Mouse (Mus musculus) cerebellum, postnatal 14 days (tissue): ENCODE results near the gene Exoc2.

Experiments
- DNase-seq, 2 experiments: peaks; one replicate each; pipeline ENCODE4 v3.0.0; 2021; ENCODE audit warnings: mixed read lengths in 2 of 2

Gene Exoc2

DNA sequence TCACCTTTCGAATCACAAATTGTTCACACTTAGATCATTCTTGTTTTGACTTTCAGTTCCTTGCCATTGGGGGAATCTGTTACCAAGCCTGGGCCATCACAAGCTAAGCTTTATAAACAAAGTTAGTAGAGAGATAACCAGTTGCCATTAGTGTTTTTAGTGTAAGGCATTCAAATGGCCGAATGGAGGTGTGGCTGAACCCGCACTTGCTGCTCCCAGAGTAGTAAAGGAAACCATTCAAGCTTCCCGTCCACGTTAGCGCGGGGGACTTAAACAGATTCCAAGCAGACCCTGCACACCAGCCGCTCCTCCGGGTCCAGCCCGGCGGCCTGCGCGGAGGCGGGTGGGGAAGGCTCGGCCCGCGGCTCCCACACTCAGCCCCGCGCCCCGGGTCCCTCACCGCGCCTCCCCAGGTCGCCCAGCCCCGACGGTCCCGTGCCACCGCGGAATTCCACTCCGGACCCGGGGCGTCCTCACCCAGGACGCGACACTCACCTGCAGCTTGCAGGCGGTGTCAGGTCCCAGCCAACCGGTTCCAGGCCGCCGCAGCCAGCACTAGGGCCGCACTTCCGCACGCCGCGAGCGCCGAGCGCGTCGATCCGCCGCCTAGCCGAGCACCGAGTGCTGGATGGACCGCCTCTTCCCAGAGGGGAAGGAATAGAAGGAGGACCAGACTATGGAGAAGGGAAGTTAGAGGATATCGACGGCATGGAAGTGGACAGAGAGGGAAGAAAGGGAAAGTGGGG lies at the start of gene Exoc2, which contains the start of gene Gm5447:
TSS of gene Exoc2 (minus strand) at position 593 of the 746 bp plus-strand sequence.
TSS of gene Gm5447 (plus strand) at position 704 of the 746 bp plus-strand sequence.
- DNase-seq = peak; percentile 87 to 89

DNA sequence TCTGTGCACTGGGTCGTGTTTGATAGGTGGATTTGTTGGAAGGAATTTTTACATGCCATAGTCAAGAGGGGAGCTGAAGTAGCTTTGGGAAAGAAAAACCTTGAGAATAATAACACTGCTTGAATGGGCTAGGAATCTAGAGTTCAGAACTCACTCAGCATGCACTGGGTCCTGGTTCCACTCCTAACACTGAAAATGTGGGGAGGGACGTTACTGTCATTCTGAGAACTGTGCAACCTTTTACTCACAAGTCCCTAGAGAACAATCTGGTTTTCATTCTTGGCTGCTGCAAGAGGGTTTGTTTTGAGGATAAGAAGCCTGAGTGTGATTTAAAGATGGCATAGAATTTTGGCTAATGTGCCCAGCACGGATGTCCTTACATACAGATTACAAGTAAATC lies 49.8 kb upstream of the Exoc2 start:
- no peak for DNase-seq

DNA sequence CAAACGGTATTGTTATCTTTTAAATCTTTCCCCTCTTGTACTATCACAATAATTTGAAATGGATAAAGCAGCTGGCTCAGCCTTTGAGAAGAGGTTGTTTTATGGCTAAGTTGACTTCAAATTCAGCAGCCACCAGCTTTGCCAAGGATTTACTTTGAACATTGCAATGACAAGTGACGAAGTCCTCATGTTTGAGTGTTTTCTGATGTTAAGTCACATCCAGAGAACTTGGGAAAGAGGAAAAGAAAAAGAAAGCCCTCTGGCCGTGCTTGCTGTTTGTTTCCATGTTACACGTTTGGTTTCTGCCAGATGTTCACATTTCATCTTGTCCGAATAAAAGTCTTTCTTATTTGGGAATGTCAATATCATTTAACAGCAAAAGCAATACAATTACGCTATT lies 48.0 kb upstream of the Exoc2 start:
- no peak for DNase-seq

DNA sequence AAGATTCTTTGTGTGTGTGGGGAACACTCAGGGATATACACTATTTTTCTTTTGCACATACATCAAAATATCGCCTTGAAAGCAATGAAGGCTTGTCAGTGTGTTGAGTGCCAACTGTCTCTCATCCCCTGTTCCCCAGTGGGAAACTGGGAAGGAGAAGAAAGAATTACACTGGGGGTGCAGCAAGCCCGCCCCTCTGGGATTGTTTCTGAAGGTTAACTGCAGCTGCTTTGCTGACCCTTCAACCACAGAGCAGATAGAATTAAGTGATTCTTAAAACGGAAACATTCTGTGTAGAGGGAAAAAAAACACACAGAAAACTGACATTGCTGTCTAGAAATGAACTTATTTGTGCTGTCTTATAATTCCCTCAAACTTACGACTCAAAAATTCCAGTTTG lies 47.6 kb upstream of the Exoc2 start:
- DNase-seq = no peak

DNA sequence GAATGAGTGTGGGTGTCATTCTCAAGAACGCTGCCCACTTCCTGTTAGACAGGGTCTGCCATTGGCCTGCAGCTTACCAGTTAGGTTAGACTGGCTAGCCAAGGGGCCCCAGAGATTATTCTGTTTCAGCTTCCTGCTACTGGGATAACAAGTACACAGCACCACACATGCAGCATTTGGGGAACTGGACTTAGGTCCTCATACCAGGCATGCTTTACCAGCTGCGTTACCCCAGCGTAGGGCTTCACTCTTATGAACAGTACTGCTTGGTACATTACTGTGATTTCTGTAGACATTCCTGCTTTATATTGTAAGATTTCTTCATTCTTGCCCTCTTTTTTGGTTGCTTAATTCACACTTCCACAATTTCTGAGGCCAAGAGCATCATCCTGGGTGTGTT lies 43.7 kb upstream of the Exoc2 start:
- no peak for DNase-seq

DNA sequence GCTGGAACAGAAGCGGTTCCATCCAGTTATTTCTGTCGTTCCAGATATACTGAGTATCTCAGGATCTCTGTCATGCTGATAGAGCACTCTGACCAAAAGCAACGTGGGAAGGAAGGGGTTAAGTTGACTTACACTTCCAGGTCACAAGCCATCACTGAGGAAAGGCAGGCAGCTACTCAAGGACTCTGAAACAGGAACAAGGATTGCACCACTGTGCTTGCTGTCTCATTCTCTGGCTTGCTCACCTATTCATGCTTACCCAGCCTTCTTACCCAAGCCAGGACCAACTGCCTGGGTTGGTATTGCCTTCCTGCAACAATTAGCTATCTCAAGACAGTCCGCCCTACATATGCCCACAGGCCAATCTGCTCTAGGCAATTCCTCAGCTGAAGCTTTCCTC lies 31.1 kb upstream of the Exoc2 start:
- no peak for DNase-seq

DNA sequence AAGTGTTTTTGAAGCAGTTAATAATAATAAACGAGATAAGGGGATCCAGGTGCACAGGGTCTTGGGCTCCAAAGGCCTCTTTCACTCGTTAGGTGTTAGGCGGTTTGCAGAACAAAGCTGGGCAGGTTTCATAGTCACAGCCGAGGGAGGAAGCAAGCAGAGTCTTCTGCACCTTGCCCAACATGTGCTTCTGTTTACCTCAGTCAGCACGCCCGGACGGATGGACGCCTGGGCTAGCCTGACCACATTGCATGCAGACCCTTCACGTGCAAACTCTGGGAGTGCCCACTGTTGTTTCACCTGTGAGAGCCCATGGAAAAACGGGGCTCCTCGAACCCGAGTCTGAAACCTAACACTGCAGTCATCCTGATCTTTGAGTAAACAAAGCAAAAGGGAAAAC lies 30.6 kb upstream of the Exoc2 start:
- no peak for DNase-seq

DNA sequence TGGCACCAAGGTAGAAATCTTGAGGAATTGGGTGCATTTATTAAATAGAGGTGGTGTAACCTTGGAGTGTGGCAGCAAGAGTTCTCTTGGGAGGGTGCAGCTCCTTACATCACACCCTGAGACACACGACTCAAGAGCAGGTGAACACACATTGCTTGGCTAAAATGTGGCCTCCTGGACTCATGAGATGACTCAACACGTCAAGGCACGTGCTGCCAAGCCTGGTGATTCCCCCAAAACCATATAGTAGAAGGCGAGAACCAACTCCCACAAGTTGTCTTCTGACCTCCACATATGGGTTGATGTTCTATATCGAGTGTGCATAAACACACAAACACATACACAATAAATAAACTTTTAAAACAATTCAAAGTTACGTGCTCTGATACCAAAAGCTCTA lies 25.9 kb upstream of the Exoc2 start:
- DNase-seq = no peak

DNA sequence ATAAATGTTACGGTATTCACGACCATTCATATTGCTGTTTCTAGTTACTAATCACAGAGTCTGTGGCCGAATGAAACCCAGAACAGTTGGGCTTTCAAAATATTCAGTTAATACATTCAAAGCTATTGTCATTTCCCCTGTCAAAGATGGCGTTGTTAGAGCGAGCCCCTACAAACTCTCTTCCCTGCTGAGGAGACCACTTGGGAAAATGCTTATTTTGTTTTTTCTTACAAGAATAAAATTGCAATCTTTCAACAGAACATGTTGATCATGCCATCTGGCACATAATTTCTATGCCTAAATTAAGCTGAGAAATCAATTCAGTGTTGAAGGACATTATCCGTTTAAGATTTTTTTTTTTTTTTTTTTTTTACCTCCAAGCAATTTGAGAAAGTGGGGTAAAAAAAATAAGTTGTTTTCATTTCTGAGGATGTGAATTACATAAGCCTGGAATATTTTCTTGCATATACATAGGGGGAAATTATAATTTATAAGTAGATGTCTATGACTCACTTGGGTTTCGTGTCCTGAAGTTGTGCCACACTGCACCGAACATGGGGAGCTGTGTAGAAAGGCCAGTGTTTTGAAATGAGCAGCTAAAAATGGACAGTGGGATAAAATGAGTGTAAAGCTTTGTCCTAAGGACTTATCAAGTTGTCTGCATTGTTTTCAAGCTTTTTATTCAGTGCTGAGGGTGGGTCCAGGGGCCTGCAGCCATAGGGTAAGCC lies 23.8 kb upstream of the Exoc2 start:
- DNase-seq = no peak

DNA sequence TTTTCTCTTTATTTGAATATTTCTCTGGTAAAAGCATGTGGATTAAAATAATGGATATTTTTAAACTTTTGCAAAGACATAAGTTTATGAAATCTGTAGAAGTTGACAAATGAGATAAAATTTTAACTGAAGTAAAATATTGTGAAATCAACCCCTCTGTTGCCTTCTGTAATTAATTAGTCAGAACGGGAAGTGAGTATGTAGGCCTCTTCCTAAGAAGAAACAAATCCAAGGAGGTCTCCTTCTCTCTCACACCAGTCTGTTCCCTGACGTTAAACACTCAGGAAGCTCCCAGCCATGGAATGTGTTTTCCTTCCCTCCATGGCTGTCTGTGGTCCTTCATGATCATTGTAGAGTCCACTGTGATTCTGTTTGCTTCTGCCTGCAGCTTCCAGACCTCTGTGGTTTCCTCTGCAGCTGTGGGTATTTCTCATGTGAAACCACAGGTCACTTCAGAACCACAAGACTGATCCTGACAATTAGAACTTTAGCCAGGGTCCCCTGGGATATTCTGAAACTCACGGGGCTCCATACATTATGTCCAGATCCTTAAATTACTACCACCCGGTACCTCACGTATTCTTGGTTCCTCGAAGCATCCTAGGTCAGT lies 20.5 kb upstream of the Exoc2 start:
- no peak for DNase-seq

DNA sequence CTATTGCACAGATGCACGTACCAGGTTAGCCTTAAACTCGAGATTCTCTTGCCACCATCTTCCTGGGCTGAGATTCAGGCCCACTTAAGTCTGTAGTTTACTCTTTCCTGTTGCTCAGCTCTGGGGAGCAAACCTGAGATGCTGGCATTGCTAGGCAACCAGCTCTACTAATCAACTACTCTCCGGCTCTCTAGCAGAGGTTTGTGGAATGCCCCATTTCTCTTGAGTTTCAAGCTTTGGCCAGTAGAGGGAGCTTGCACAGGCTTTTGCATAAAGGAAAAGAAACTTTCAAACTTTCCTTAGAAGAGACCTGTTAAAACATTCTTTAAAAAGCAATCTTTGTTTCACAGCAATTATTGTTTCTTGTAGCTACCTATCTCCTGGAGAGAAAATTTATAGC lies 19.9 kb upstream of the Exoc2 start:
- peak; percentile 62 to 63 for DNase-seq

DNA sequence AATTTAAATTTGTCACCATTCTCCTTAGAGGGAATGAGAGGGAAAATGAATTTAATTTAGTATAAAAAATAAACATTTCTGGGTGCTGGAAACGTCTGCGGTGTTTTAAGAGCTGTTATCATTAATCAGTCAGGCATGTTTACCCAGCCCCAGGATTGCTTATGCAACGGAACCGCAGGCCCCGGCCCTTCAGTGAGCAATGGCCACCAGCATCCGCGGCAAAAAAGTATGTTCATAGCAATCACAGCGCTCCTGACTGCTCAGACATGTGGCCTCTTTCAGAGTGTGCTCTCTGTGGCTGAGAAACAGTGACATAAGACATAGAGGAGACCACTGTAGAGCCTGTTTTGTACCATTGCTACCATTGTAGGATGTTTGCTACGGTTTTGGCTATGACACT lies 16.3 kb upstream of the Exoc2 start:
- DNase-seq = no peak

DNA sequence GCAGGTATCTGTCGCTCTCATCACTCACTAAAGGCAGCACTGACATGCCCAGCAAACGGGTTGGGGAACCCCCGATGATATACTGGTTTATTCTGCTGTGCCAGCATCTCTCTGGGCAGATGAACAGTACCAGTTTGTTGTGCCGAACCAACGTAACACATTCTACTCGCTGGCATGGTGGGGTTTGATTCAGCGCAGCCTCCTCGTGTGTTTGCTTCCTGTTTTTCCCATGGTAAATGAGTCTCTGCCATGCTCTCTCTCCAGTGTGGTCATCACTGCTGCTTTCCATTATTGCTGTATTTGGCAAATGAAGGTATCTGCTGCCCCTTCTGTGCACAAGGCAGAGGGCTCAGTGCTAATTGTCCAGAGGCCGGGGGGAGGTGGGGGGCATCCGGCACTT lies 15.8 kb upstream of the Exoc2 start:
- no peak for DNase-seq

DNA sequence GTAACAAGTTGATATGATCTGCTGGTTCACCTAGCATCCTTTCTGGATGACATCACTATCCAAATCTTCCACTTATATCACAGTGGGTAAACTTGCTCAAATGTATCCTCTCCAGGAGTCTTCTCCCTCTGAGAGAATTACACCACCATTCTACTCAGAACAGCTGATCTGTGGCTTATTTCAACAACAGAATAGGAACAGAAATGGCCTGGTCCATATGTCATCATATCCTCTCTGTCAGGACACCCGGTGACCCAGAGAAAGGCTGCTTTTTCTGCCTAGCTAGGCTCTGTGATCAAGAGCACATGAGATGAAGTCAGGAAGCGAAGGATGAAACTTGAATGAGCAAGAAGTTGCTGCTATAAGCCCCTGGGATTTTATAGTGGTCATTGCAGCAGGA lies 13.8 kb upstream of the Exoc2 start:
- DNase-seq = no peak

DNA sequence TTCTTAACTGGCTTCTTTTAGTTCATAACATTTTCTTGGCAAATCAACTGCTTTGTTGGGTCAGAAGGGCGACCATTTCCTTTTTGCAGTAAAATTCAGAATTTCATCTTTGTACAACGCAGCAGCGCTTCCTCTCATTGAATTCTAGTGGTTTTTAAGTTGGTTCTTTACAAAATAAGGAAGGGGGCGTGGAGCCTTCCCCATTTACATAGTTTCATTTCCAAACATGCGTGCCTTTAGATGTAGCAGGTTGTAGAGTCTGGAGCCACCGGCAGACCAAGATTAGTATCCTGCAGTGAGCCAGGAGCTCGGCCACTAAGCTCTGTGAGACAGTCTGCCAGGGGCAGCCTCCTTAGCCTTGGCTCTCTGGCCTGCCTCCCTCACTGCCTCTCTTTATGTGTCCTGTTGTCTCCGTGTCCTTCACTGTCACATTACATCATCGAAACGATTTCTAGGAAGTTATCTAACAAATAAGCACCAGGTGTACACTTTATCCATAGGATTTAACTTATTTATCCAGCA lies 13.1 kb upstream of the Exoc2 start:
- DNase-seq = peak; percentile 46 to 57

DNA sequence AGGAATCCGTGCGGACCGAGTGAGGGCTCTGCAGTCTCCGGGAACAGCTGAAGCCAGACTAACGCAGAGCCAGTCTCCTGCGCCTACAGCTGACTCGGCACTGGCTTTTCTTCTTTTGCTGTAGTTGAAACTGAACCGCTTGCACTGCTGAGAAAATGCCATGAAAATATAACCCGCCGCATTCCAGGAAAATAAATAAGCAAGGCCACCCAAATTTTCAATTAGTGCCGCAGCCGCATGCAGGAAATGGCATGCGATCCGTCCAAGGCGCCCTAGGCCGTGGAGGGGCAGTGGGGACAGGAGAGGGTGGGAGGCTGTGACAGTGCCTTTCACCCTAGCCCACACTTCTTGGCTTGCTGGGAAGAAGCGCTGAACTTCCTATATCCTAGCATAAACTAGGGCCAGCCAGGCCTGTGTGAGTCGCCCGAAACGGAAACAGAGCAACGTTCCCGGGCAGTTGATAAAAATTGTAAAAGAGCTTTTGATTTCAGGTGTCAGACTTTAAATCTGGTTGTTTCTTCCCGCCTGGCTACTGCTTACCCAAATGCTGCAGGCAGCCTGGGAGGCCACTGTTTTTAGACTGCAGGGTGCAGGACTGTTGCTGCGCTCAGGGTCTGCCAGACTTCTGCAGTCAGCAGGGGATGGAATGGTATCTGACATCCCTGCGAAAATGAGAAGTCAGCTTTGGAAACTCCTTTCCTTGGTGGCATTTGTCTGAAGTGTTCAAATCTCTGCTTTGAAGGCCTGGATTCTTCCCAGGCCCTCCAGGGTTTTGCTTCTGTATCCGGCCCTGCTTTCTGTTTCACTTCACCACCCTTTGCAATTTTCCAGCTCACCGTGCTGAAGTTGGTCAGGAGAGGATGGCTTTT lies 11.9 kb upstream of the Exoc2 start:
- DNase-seq = peak; percentile 66 to 74

DNA sequence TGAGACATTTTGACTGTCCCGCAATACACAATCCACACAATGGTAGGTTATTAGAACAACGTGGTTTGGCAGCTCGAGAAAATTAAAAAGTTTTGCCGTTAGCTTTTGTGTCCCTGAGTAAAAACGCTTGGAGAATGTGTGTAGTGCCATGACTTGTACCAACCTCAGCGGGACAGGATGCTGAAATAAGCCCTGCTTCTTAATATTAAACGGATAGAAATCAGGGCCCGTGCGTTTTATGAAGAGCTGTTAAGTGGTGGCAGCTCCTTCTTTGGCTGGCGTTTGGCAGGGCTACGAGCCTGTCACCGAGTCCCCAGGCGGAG lies 11.3 kb upstream of the Exoc2 start:
- DNase-seq = no peak

DNA sequence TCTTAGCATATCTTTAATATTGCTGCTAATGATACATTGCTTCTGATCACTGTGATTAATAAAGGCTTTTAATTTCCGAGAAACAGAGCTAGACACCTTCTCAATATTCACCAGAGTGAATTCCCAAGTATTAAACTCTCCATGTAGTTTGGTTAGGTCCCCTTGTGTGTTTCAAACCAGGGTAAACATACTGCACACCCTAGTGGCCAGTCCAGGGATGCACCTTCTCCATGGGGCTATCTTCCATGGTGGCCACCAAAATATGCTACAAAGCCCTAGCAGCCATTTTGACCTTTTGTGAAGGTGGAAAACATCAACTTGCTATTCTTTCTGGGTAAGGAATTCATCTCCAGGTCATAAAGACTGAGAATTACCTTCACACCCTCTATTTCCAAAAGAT lies 7.8 kb upstream of the Exoc2 start:
- DNase-seq = peak; percentile 14 to 31

DNA sequence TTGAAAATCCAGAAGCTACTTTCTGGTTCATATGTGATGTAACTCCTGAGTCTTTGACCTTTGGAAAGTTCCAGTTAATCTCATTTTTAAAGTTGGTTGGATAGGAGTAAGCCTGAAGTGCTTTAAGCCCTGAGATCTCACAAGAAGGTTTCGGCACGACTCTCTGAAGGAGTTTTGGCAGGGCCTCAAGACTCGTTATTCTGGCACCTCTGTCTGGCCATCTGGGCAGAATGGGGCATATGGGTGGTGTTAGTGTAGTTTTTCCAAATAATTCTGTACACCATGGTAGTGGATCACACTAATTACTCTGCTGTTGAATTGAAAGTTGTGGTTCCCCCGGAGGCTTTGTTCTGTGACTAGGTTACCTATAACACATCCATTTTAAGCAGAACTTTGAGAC lies 4.3 kb upstream of the Exoc2 start:
- peak; percentile 24 to 26 for DNase-seq

DNA sequence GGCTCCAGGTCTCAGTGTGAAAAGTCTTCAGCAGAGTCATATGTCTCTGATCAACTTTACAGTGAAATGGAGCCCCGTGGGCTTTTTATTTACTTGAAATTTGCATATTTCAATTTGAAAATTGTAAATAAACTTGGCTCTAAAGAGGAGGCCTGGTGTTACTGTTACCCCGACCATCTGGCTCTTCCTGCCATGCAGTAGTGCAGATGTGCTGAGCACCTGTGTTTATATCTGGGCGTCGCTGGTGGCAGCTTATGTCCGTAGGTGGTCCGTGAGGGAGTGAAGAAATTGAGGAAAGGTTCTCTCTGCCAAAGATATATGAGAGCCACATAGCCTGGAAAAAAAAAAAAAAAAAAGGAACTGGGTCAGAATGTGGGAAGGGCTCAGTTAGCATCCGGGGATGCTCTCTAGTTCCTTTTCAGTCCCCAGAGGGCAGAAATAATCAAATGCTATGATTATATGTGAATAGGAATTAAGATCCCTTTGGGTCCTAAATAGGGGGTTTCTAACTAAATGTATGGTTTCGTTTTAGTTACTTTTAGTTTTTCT lies 2.7 kb upstream of the Exoc2 start:
- no peak for DNase-seq

DNA sequence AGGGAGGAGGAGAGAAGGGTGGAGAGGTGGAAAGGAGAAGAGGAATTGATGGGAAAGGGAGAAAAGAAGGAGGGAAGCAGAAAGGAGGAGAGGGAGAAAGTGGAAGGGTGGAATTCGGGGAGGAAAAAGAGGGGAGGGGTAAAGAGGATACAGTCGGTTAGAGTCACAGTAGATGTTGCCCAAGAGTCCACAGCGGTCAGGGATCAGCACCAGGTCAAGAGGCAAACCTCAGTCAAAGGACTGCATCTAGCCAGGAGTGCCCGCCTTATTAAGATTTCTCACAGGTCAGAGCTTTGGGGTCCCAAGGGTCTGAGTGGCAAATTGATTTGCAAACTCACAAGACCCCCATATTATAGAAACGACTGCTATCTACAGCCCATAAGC lies 346 bp upstream of the Exoc2 start:
- DNase-seq = peak; percentile 19 to 21

DNA sequence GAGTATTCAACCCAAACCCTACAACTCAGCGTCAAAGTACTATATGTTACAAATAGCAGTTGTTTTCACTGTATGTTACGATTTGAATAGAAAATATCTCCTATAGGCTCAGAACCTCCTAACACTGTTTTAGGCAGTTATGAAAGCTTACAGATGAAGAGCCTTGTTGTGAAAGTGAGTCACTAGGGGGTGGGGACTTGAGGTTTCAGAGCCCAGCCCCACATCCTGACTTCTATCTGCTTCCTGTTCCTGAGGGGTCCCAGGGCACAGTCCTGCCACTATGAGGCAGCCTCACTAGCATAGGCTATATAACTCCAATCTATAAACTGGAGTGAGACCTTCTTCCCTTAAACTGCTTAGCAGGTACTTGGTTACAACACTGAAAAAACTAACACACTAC lies 1.8 kb downstream of the Exoc2 start:
- no peak for DNase-seq

DNA sequence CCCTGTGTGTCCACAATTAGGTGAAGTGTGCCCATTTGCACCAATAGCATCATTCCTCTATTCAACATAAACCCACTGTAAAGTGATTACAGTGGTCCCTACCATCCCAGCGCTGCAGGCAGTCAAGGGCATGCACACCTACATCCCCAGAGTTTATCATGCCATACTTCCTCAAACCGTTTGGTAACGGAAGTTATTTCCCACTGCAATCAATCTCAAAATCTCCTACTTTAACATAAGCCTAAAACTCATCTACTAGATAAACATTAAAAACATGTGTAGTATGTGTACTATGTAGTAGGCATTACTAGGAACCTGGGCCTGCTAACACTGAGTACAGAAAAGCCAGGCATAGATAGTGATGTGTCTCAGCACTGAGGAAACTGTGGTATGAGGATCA lies 2.8 kb downstream of the Exoc2 start:
- no peak for DNase-seq
